Mouse (Mus musculus) Patski (cell line): Measurements from ENCODE around the gene E130114P18Rik. TPM values are rescaled to one million over a fixed set of nuclear protein-coding genes. Genes with fewer than 3 reads are reported as not detected.

Experiments used
- ATAC-seq: fragments of 100-300 bp; one replicate; pipeline ENCODE4 v1.8.0; 2021
- CTCF ChIA-PET: fragments of 350-600 bp; sonication (Branson Sonifier 250); formaldehyde crosslinking; loops from one replicate; lab custom pipeline; 2022; ENCODE audit warnings: inconsistent platforms; lab: Charles Lee
- POLR2A ChIA-PET: fragments of 350-600 bp; sonication (Branson Sonifier 250); formaldehyde crosslinking; loops from one replicate; lab custom pipeline; 2022; ENCODE audit warnings: antibody characterized with exemption, inconsistent platforms; lab: Charles Lee
- DNase-seq: peaks from one replicate; pipeline ENCODE4 v3.0.0-alpha.2; 2011; ENCODE audit warnings: low read depth, low spot score
- H3K27me3 ChIP-seq: fragments of 371-371 bp; one replicate; pipeline ENCODE4 v1.5.1; 2021
- CTCF ChIP-seq: fragments of 100-300 bp; IDR thresholded peaks from one replicate; pipeline ENCODE4 v1.5.1; 2021
- in situ Hi-C: fragments of 300-500 bp; cut with MboI; formaldehyde crosslinking; loops from 3 replicates; pipeline ENCODE4 v1.11.1; 2018; ENCODE audit warnings: low pct_unique_long_range_greater_than_20kb, mixed read lengths
- polyA plus RNA-seq: library from polyadenylated mRNA; unstranded; gene quantifications from one replicate; pipeline ENCODE4 v1.2.3, GENCODE M21; 2021

E130114P18Rik gene
- polyA plus RNA-seq, 1 experiment from 2014 or later, result 0.09 TPM

GRCm38 (mm10) chr4:97577431-97577830, 200.4 kb downstream of the E130114P18Rik start:
- ATAC-seq (no peak), DNase-seq (no peak)
- in situ Hi-C loops, result no loop called here
- CTCF ChIA-PET, result no interaction called here
- POLR2A ChIA-PET, result no interaction called here
- no peaks in the 10 kb centered on the region for H3K27me3 ChIP-seq
- no peak for TF ChIP-seq CTCF

- POLR2A ChIA-PET, result no interaction called here
- CTCF ChIA-PET, result no interaction called here
- DNase-seq, result no peak
- no peak for ATAC-seq
- in situ Hi-C loops, result no loop called here
- no peaks in the 10 kb centered on the region for H3K27me3 ChIP-seq
- TF ChIP-seq CTCF, result no peak
Measured at GRCm38 (mm10) chr4:97575447-97575846, 202.4 kb downstream of the E130114P18Rik start.

- ChIA-PET POLR2A (no interaction called here), CTCF (no interaction called here)
- no peak for TF ChIP-seq CTCF
- no peaks in the 10 kb centered on the region for H3K27me3 ChIP-seq
- DNase-seq (no peak), ATAC-seq (no peak)
- in situ Hi-C loops, result loop anchor here (10.0 to 25.0 kb wide), 4 partner anchors 175 to 857 kb away; no protein-coding TSS in a partner anchor
Measured at GRCm38 (mm10) chr4:97569320-97569719, 208.6 kb downstream of the E130114P18Rik start.

- peak; percentile 61 for TF ChIP-seq CTCF
- POLR2A ChIA-PET, result no interaction called here
Measured at GRCm38 (mm10) chr4:97564656-97565055, 213.2 kb downstream of the E130114P18Rik start.

GRCm38 (mm10) chr4:97564199-97564598, 213.7 kb downstream of the E130114P18Rik start:
- in situ Hi-C loops, result loop anchor here (10.0 to 25.0 kb wide), 4 partner anchors 181 to 852 kb away; no protein-coding TSS in a partner anchor
- no peaks in the 10 kb centered on the region for H3K27me3 ChIP-seq
- no peak for TF ChIP-seq CTCF
- ChIA-PET POLR2A (no interaction called here), CTCF (no interaction called here)
- DNase-seq (no peak), ATAC-seq (no peak)

More at GRCm38 (mm10) chr4:97564656-97565055, 213.2 kb downstream of the E130114P18Rik start:
- no peak for ATAC-seq
- DNase-seq, result peak; percentile 10
- no peaks in the 10 kb centered on the region for H3K27me3 ChIP-seq
- CTCF ChIA-PET, result no interaction called here
- in situ Hi-C loops, result loop anchor here (10.0 to 25.0 kb wide), 4 partner anchors 180 to 852 kb away; no protein-coding TSS in a partner anchor

- ATAC-seq, result no peak
- ChIA-PET POLR2A (no interaction called here), CTCF (interaction anchor here (1.1 kb wide), 1 partner anchor 9 kb away, joined by 4 read pairs; no protein-coding TSS in a partner anchor)
- no peak for DNase-seq
- no peak for TF ChIP-seq CTCF
- in situ Hi-C loops, result loop anchor here (25.0 kb wide), 2 partner anchors 755 to 845 kb away; no protein-coding TSS in a partner anchor
- no peaks in the 10 kb centered on the region for H3K27me3 ChIP-seq
Measured at GRCm38 (mm10) chr4:97557585-97557984, 220.3 kb downstream of the E130114P18Rik start.

GRCm38 (mm10) chr4:97544016-97544415, 233.9 kb downstream of the E130114P18Rik start:
- in situ Hi-C loops, result no loop called here
- no peaks in the 10 kb centered on the region for H3K27me3 ChIP-seq
- ChIA-PET CTCF (no interaction called here), POLR2A (no interaction called here)
- ATAC-seq (no peak), DNase-seq (no peak)
- TF ChIP-seq CTCF, result no peak

- no peak for TF ChIP-seq CTCF
- in situ Hi-C loops, result no loop called here
- no peak for DNase-seq
- ChIA-PET CTCF (no interaction called here), POLR2A (no interaction called here)
- no peak for ATAC-seq
- no peaks in the 10 kb centered on the region for H3K27me3 ChIP-seq
Measured at GRCm38 (mm10) chr4:97532072-97532471, 245.8 kb downstream of the E130114P18Rik start.

- no peak for DNase-seq
- ATAC-seq, result no peak
- no peak for TF ChIP-seq CTCF
- H3K27me3 ChIP-seq, result no peaks in the 10 kb centered on the region
- ChIA-PET POLR2A (no interaction called here), CTCF (no interaction called here)
- in situ Hi-C loops, result no loop called here
Measured at GRCm38 (mm10) chr4:97528517-97528916, 249.4 kb downstream of the E130114P18Rik start.

Other genes starting within 250 kb of the E130114P18Rik start
- 40.5 TPM for gene Nfia, start 5.3 kb downstream of the E130114P18Rik start, polyA plus RNA-seq